Mouse (Mus musculus): ENCODE data around the gene Cluh.

- TF ChIP-seq CTCF (IDR thresholded peaks at IDR 0.05; ENCODE audit: borderline replicate concordance, extremely low read depth, insufficient read depth, insufficient read length) (no peak), POLR2A (IDR thresholded peaks at IDR 0.05; ENCODE audit: borderline replicate concordance, extremely low read depth, insufficient read depth, insufficient read length, poor library complexity, severe bottlenecking) (no peak)
Observed at GRCm38 (mm10) chr11:74664906-74665305, 15.6 kb downstream of the Cluh start.

Data from brain, embryonic 14.5 days (tissue).